Mouse (Mus musculus) c-Kit-positive CD71-negative TER-119-negative erythroid progenitor cells, embryonic 14.5 days (primary cell): Measurements from ENCODE around the gene Ccnd3.

ENCODE experiments used
- DNase-seq: peaks from one replicate; pipeline ENCODE4 v3.0.0-alpha.2; 2013; ENCODE audit warnings: low read depth

Gene Ccnd3

GRCm38 (mm10) chr17:47551049-47551448, 46.2 kb downstream of the Ccnd3 start:
- DNase-seq: no peak

GRCm38 (mm10) chr17:47552994-47553393, 48.1 kb downstream of the Ccnd3 start:
- DNase-seq: no peak

GRCm38 (mm10) chr17:47554621-47555020, 49.8 kb downstream of the Ccnd3 start:
- DNase-seq: no peak

- no peak for DNase-seq
Observed at GRCm38 (mm10) chr17:47557179-47557578, 52.3 kb downstream of the Ccnd3 start.

- no peak for DNase-seq
Observed at GRCm38 (mm10) chr17:47559726-47560125, 54.9 kb downstream of the Ccnd3 start.

GRCm38 (mm10) chr17:47562875-47563274, 58.0 kb downstream of the Ccnd3 start:
- DNase-seq: no peak

- no peak for DNase-seq
Observed at GRCm38 (mm10) chr17:47564612-47565011, 59.8 kb downstream of the Ccnd3 start.

- no peak for DNase-seq
Observed at GRCm38 (mm10) chr17:47566133-47566532, 61.3 kb downstream of the Ccnd3 start.

- DNase-seq: no peak
Observed at GRCm38 (mm10) chr17:47567271-47567670, 62.4 kb downstream of the Ccnd3 start.

- no peak for DNase-seq
Observed at GRCm38 (mm10) chr17:47568389-47568788, 63.5 kb downstream of the Ccnd3 start.

- DNase-seq: no peak
Observed at GRCm38 (mm10) chr17:47568951-47569527, 64.2 kb downstream of the Ccnd3 start.

GRCm38 (mm10) chr17:47571621-47572020, 66.8 kb downstream of the Ccnd3 start:
- DNase-seq: no peak

- no peak for DNase-seq
Observed at GRCm38 (mm10) chr17:47572436-47572835, 67.6 kb downstream of the Ccnd3 start.

GRCm38 (mm10) chr17:47574028-47574427, 69.2 kb downstream of the Ccnd3 start:
- no peak for DNase-seq

GRCm38 (mm10) chr17:47574830-47575229, 70.0 kb downstream of the Ccnd3 start:
- no peak for DNase-seq

GRCm38 (mm10) chr17:47578655-47579054, 73.8 kb downstream of the Ccnd3 start:
- DNase-seq: no peak

- no peak for DNase-seq
Observed at GRCm38 (mm10) chr17:47580962-47581361, 76.1 kb downstream of the Ccnd3 start.

GRCm38 (mm10) chr17:47588517-47588916, 83.7 kb downstream of the Ccnd3 start:
- no peak for DNase-seq

GRCm38 (mm10) chr17:47591073-47591472, 86.2 kb downstream of the Ccnd3 start:
- no peak for DNase-seq

- DNase-seq: peak; percentile 90
Observed at GRCm38 (mm10) chr17:47593215-47593853, 88.5 kb downstream of the Ccnd3 start.

- peak; percentile 35 for DNase-seq
Observed at GRCm38 (mm10) chr17:47593854-47594182, 89.0 kb downstream of the Ccnd3 start.

- DNase-seq: no peak
Observed at GRCm38 (mm10) chr17:47594183-47594968, 89.5 kb downstream of the Ccnd3 start.

GRCm38 (mm10) chr17:47594969-47595247, 90.1 kb downstream of the Ccnd3 start:
- DNase-seq: no peak
